Mouse (Mus musculus) E14TG2a.4 (cell line): Measurements from ENCODE around the gene Rab3gap2.

Experiments used
- H3K27me3 ChIP-seq: 2 replicates; pipeline ENCODE4 v1.6.1; 2014; ENCODE audit warnings: low read length, control low read depth; ENCODE audit not compliant: insufficient read depth
- H3K36me3 ChIP-seq: 2 replicates; pipeline ENCODE4 v1.6.1; 2014; ENCODE audit warnings: low read length, control low read depth; ENCODE audit not compliant: insufficient read depth
- H3K4me1 ChIP-seq: replicated peaks from 2 replicates; pipeline ENCODE4 v1.6.1; 2014; ENCODE audit warnings: low read depth, low read length, control low read depth
- H3K4me3 ChIP-seq: replicated peaks from 2 replicates; pipeline ENCODE4 v1.5.1; 2014; ENCODE audit warnings: mild to moderate bottlenecking, low read length
- H3K9me3 ChIP-seq: 2 replicates; pipeline ENCODE4 v1.6.1; 2014; ENCODE audit warnings: low read length, control low read depth
- CTCF ChIP-seq: conservative IDR thresholded peaks from 2 replicates; pipeline ENCODE4 v1.5.1; 2014; ENCODE audit warnings: low read length
- NANOG ChIP-seq: IDR thresholded peaks from 2 replicates; pipeline ENCODE4 v1.6.1; 2014; ENCODE audit warnings: borderline replicate concordance, low read length, mixed read lengths
- POU5F1 ChIP-seq: IDR thresholded peaks from 2 replicates; pipeline ENCODE4 v1.6.1; 2014; ENCODE audit warnings: low read length, borderline replicate concordance

Gene Rab3gap2

DNA sequence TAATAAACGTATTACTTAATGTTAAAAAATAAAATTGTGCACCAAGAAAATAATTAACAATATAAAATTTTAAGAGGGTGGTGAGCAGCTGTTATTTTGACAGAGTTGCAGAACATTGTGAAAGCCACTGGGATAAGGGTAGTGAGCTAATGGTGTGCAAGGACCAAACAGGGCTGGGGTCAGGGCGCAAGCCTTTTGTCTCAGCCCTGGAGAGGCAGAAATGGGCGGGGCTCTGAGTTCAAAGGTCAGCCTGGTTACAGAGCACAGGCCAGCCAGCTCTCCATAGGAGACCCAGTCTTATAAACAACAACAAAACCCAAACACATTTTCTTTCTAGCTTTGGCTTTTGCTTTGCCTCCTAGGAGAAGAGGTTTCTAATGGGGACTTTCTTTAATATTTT is 52.8 kb downstream of the Rab3gap2 start:
- TF ChIP-seq POU5F1 (no peak), CTCF (no peak), NANOG (no peak)
- no peaks in the 10 kb centered on the region for H3K27me3 ChIP-seq
- no peaks in the 10 kb centered on the region for H3K9me3 ChIP-seq
- H3K4me1 ChIP-seq = no peaks in the 10 kb centered on the region
- H3K36me3 ChIP-seq = peaks cover 62% of the 10 kb centered on the region
- no peak overlapping the region for H3K4me3 ChIP-seq

DNA sequence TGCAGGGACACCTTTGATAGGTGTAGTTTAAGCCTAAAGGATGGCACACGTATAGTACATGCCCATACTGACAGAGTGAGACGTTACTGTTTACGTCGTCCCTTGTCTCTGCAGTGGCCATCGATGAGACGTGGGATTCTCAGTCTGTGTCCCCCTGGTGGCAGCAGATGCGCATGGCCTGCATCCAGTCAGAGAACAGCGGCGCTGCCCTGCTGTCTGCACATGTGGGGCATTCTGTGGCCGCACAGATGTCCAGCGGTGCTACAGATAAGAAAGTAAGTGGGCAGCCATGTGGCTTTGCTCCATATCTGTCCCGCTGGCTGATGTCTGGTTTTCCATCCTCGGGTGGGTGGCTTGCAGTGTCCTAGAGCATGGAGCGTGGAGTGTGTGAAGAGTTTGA is 58.6 kb downstream of the Rab3gap2 start:
- Histone ChIP-seq H3K27me3 (no peaks in the 10 kb centered on the region), H3K36me3 (peaks cover 88% of the 10 kb centered on the region), H3K9me3 (no peaks in the 10 kb centered on the region), H3K4me3 (no peak overlapping the region), H3K4me1 (no peaks in the 10 kb centered on the region; the same call in 1 of the 2 replicates)
- TF ChIP-seq CTCF (peak; percentile 50), NANOG (no peak)

DNA sequence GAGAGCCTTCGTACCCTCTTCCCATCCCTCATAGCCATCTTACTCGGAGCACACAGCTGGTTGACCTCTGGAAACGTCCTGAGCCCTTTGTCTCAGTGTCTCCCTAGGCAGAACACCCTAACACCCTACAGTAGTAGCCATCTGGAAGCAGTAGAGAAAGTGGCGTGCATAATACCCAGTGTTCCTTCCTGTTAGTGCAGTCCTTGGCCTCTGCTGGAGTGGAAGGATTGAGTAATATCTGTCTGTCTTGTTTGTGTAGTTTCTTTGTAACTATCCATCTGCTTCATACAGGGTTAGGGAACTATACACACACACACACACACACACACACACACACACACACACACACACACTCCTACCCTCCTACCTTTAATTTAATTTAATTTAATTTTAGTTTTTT is 64.8 kb downstream of the Rab3gap2 start:
- H3K4me1 ChIP-seq = no peaks in the 10 kb centered on the region
- H3K27me3 ChIP-seq = no peaks in the 10 kb centered on the region
- H3K4me3 ChIP-seq = no peak overlapping the region
- no peaks in the 10 kb centered on the region for H3K9me3 ChIP-seq
- TF ChIP-seq NANOG (no peak), CTCF (no peak), POU5F1 (no peak)
- H3K36me3 ChIP-seq = peaks cover 76% of the 10 kb centered on the region

DNA sequence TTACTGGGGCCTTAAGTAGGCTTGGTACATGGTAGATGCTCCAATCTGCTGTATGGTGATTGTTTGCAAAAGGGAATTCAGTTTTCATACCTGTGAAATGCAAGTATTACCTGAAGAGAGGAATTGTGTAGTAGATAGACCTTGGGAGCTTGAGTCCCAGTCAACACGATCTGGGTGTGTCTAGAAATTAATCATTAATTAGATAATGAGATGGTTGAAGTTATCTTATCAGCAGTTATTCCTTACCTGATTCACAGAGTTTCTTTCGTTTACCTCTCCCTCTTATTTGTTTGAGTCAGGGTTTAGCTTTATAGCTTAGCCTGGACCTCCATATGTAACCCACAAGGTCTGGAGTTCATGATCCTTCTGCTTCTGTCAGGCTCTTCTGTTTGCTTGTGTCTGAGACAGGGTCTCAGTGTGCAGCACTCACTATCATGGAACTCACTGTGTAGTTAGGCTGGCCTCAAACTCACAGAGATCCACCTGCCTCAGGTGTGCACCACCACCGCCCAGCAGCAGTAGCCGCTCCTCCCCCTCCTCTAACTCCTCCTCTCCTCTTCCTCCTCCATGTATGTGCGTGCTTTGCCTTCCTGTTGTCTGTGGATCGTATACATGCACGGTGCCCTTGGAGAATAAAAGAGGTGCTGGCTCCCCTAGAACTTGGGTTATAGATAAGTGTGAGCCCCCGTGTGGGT is 66.6 kb downstream of the Rab3gap2 start:
- Histone ChIP-seq H3K27me3 (no peaks in the 10 kb centered on the region), H3K4me1 (no peaks in the 10 kb centered on the region), H3K4me3 (no peak overlapping the region), H3K36me3 (peaks cover 74% of the 10 kb centered on the region), H3K9me3 (no peaks in the 10 kb centered on the region)
- TF ChIP-seq POU5F1 = no peak

DNA sequence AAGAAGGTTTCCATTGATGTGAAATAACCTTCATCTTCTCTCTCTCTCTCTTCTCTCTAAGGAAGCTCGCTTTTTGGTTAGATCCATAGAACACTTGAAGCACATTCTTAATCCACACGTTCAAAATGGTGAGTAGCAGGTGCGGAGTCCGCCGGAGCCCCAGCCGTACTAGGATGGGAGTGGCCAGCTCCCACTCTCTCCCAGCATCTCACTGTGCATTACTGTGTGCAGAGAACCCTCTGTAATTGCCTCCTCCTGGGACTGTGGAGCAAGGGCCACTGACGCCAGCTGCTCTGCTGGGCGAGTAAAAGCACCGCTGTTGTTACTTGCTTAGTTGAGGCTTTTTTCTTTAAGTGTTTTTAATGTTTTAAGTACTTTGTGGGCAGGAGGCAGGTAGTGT is 67.5 kb downstream of the Rab3gap2 start:
- H3K4me3 ChIP-seq = no peak overlapping the region
- TF ChIP-seq NANOG = no peak
- no peak for TF ChIP-seq POU5F1
- TF ChIP-seq CTCF = no peak
- peaks cover 75% of the 10 kb centered on the region for H3K36me3 ChIP-seq
- no peaks in the 10 kb centered on the region for H3K27me3 ChIP-seq
- no peaks in the 10 kb centered on the region for H3K9me3 ChIP-seq
- H3K4me1 ChIP-seq = no peaks in the 10 kb centered on the region

DNA sequence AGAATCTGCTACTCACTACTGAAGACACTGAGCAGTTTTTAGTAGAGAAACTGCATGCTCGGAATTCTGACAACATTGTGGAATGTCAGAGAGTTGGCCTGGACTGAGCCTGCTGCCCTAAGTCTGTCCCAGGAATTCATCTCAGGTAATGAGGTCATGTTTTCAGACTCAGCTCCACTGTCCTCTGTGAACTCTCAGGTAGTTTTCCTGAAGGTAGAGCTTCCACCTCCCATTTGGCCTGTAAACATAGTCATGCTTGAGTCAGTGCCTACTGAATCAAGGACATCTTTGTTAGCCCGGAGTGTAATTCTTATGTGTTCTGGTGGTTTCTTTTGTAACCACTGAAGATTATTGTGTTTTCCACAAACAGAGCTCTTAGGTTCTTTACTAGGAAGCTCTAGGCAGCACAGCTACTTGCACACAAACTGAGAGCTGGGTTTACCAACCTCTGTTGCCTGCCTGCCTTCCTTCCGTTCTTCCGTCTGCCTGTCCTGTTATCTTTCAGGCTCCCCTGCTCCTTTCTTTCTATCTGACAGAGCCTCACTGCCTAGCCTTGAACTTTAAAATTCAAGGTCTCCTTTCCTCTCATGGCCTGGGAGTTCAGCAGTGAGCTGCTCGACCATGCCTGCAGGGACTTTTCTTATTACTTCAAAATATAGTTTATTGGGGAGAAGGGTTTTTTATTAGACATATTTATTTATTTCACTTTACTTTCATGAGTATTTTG is 71.1 kb downstream of the Rab3gap2 start:
- Histone ChIP-seq H3K27me3 (no peaks in the 10 kb centered on the region), H3K4me3 (no peak overlapping the region), H3K4me1 (no peaks in the 10 kb centered on the region), H3K36me3 (peaks cover 87% of the 10 kb centered on the region), H3K9me3 (no peaks in the 10 kb centered on the region)
- no peak for TF ChIP-seq POU5F1
- no peak for TF ChIP-seq NANOG
- no peak for TF ChIP-seq CTCF

DNA sequence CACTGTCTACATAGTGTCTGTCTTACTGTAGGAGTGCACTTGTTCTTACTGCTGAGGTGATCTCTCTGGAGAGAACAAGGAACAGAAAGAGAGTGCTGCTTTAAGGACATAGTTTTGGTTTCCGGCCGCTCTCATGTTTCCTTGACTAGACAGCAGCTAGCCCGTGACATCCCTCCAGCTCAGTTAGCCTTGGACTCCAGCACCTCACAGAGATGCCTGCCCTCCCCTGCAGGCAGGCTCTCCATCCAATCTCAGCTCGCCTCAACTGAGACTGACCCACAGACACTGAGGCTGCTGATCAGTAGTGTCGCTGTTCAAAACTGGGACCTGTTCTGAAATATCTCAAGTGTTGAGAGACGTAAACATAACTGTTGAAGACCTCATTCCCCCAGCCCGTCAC is 72.1 kb downstream of the Rab3gap2 start:
- no peaks in the 10 kb centered on the region for H3K4me1 ChIP-seq
- H3K36me3 ChIP-seq = peaks cover 89% of the 10 kb centered on the region
- no peaks in the 10 kb centered on the region for H3K27me3 ChIP-seq
- H3K9me3 ChIP-seq = no peaks in the 10 kb centered on the region
- H3K4me3 ChIP-seq = no peak overlapping the region
- TF ChIP-seq NANOG (no peak), CTCF (no peak), POU5F1 (no peak)

DNA sequence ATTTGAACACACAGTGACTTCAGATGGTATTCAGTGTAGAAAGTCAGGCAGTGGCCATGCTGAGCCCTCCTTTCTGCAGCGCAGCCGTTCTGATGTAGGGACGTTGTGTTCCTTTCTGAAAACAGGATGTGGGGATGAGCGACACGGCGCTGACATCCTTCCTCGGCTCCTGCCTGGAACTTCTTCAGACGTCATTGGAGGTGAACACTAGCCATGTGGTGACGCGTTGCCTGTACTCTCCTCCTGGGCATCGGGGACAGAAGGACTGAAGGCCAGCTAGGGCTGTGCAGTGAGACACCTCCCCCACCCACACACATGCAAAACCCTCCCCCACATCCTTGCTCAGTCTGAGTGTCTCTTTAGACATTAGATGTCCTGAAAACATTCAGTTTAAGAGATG is 73.1 kb downstream of the Rab3gap2 start:
- H3K9me3 ChIP-seq = no peaks in the 10 kb centered on the region
- H3K36me3 ChIP-seq = peaks cover 91% of the 10 kb centered on the region
- no peak overlapping the region for H3K4me3 ChIP-seq
- H3K4me1 ChIP-seq = no peaks in the 10 kb centered on the region
- H3K27me3 ChIP-seq = no peaks in the 10 kb centered on the region
- no peak for TF ChIP-seq NANOG

DNA sequence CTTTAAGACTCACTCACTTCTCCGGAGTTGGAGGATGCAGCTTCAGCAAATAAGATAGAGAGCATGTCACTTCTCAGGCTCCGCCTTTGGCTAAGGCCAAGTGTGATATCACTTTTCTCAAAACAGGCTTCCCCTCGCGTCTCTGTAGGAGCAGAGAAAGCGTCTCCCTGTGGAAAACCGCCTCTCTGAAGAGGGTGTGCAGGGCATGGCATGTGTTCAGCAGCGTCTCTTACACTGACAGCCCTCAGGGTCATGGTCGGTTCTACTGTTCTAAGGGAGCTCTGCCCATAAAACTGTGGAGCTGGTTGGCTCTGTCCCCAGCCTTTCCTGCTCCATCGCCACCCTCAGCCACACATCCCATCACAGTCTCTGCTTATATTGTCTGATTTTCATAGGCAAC is 75.4 kb downstream of the Rab3gap2 start:
- TF ChIP-seq CTCF (no peak), POU5F1 (no peak), NANOG (no peak)
- Histone ChIP-seq H3K36me3 (peaks cover 96% of the 10 kb centered on the region), H3K9me3 (no peaks in the 10 kb centered on the region)

More for the DNA sequence above, 75.4 kb downstream of the Rab3gap2 start:
- Histone ChIP-seq H3K4me1 (no peaks in the 10 kb centered on the region), H3K27me3 (no peaks in the 10 kb centered on the region), H3K4me3 (no peak overlapping the region)
